8 mouse cellular contexts compared by ENCODE assay signal in the genomic region with DNA sequence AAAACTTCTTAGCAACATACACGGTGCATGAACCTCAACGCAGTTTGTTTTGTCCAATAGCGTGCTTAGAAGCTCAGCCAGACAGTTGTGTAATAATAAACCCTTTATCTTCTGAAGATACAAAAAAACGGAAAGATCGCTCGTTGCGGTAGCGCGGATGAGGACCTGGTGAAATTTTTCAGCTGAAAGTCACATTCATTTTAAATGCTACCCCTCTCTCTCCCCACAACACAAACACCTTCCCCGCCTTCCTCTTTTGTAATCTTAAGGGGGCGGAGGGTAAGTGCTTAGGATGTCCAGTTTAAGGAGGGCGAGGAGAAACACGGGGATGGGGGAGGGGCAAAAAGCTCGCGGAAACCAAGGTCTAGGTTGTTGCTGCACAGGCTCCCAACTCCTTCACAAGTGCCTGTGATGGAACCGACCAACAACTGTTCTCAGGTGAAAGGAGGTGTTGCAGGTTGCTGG. TPM values are rescaled to one million over a fixed set of nuclear protein-coding genes. Genes with fewer than 3 reads are reported as not detected.
DNase-seq lines count a peak whose midpoint lies in the region; ATAC-seq and TF ChIP-seq lines count a peak whose summit lies in the region.

No protein-coding gene starts in this region.

- no peaks in the 10 kb centered on the region for H3K36me3 ChIP-seq in embryonic facial prominence, embryonic 13.5 days

- H3K9ac ChIP-seq in embryonic facial prominence, embryonic 13.5 days, result peak overlapping the region; percentile 91

- H3K27ac ChIP-seq in embryonic facial prominence, embryonic 13.5 days, result peak overlapping the region; percentile 94; the same call in 1 of the 2 replicates
- H3K27ac ChIP-seq in layer of hippocampus, adult 2 months, result peak overlapping the region; percentile 85

- no peaks in the 10 kb centered on the region for H3K9me3 ChIP-seq in embryonic facial prominence, embryonic 13.5 days

- ATAC-seq in embryonic facial prominence, embryonic 13.5 days (ENCODE audit: insufficient number of reproducible peaks, insufficient read depth, low FRiP score, low TSS enrichment, low read depth), result no peak

- no peaks in the 10 kb centered on the region for H3K27me3 ChIP-seq in embryonic facial prominence, embryonic 13.5 days

- intact Hi-C loops in heart, postnatal 14 days (cut with DNase I), result loop anchor here (5.0 kb wide), 1 partner anchor 206 kb away; no protein-coding TSS in a partner anchor

- peaks cover 37% of the 10 kb centered on the region for H3K4me1 ChIP-seq in embryonic facial prominence, embryonic 13.5 days

- TF ChIP-seq CTCF in layer of hippocampus, adult 2 months (conservative IDR thresholded peaks at IDR 0.05), result no peak

- WGBS in embryonic facial prominence, embryonic 13.5 days, result under 1% methylated on average over 16 of the region's 16 CpGs

- H3K4me3 ChIP-seq in embryonic facial prominence, embryonic 13.5 days, result peak overlapping the region; percentile 85
- H3K4me3 ChIP-seq in layer of hippocampus, adult 2 months, result peak overlapping the region; percentile 85

- DNase-seq in CD4-positive helper T cell, adult 2 months (ENCODE audit: low read depth, low spot score), result peak; percentile 23
- peak; percentile 78 for DNase-seq in Muller cell, postnatal 12 days (ENCODE audit: inconsistent ontology term)
- peak; percentile 51 to 58 for DNase-seq in heart, postnatal 14 days
- DNase-seq in layer of hippocampus, adult 2 months (ENCODE audit: low spot score in 2 of 2), result peak; percentile 17 to 20
- DNase-seq in lung, postnatal 10 days, result peak; percentile 46
- DNase-seq in ovary, postnatal 14 days (ENCODE audit: low spot score), result peak; percentile 34
- DNase-seq in cerebellum, adult 11-12 months, result no peak

- peak overlapping the region; percentile 90 for H3K4me2 ChIP-seq in embryonic facial prominence, embryonic 13.5 days

RNA-seq across cellular contexts. Expression of a gene that starts 1.4 kb away (rescaled TPM):
- polyA plus RNA-seq in embryonic facial prominence, embryonic 13.5 days (2015; fragmentation: Nextera tagmentation; extraction: Ambion mirVana), result 10.0 and 10.8 TPM in 2 replicates
- total RNA-seq in heart, postnatal 14 days (2021), result 10 to 100 TPM; 17.5 to 18.0 TPM
- 10 to 100 TPM; 30.6 to 34.3 TPM for total RNA-seq in layer of hippocampus, adult 2 months (2021)
